Mouse (Mus musculus) liver, embryonic 11.5 days (tissue): ENCODE measurements around the gene Chpf2. TPM values are rescaled to one million over a fixed set of nuclear protein-coding genes. Genes with fewer than 3 reads are reported as not detected.
A peak's percentile ranks its signal among the peaks of the same experiment; 100 is the strongest.

ENCODE experiments used
- ATAC-seq: fragments of 200-750 bp; cut with Nextera tagmentation; replicated peaks from 2 replicates; pipeline ENCODE4 v1.8.0; 2017; ENCODE audit warnings: moderate number of reproducible peaks, mild to moderate bottlenecking, moderate TSS enrichment, moderate library complexity; ENCODE audit not compliant: low FRiP score
- DNase-seq: peaks from one replicate; pipeline ENCODE4 v3.0.0-alpha.2; 2017; ENCODE audit warnings: low spot score
- H3K27ac ChIP-seq: fragments of 300-500 bp; sonication (generic); 2 replicates; pipeline ENCODE4 v1.5.1; 2014; ENCODE audit warnings: mild to moderate bottlenecking, low read depth, low read length, control low read depth
- H3K27me3 ChIP-seq: fragments of 300-500 bp; sonication (generic); replicated peaks from 2 replicates; pipeline ENCODE4 v1.6.1; 2014; ENCODE audit warnings: low read length, mixed read lengths; ENCODE audit not compliant: control insufficient read depth, insufficient read depth
- H3K36me3 ChIP-seq: fragments of 300-500 bp; sonication (generic); 2 replicates; pipeline ENCODE4 v1.6.1; 2014; ENCODE audit warnings: mild to moderate bottlenecking, low read length, moderate library complexity, mixed read lengths; ENCODE audit not compliant: control insufficient read depth, insufficient read depth
- H3K4me1 ChIP-seq: fragments of 300-500 bp; sonication (generic); replicated peaks from 2 replicates; pipeline ENCODE4 v1.6.1; 2014; ENCODE audit warnings: low read length, mixed read lengths; ENCODE audit not compliant: control insufficient read depth, insufficient read depth
- H3K4me2 ChIP-seq: fragments of 300-500 bp; sonication (generic); 2 replicates; pipeline ENCODE4 v1.6.1; 2014; ENCODE audit warnings: mild to moderate bottlenecking, control low read depth, moderate library complexity
- H3K4me3 ChIP-seq: fragments of 300-500 bp; sonication (generic); 2 replicates; pipeline ENCODE4 v1.5.1; 2014; ENCODE audit warnings: low read depth, low read length, control low read depth
- H3K9ac ChIP-seq: fragments of 300-500 bp; sonication (generic); 2 replicates; pipeline ENCODE4 v1.6.1; 2014; ENCODE audit warnings: low read depth, low read length, control low read depth
- H3K9me3 ChIP-seq: fragments of 300-500 bp; sonication (generic); 2 replicates; pipeline ENCODE4 v1.6.1; 2016; ENCODE audit warnings: low read length, inconsistent platforms, mixed read lengths; ENCODE audit not compliant: control insufficient read depth
- WGBS: fragments of 180-500 bp; shearing (Covaris S2); extraction: QIAGEN DNeasy Blood & Tissue Kit; methylation state at CpG from one replicate; pipeline ENCODE4 v1.1.7; 2014; 5-methylcytosine and 5-hydroxymethylcytosine counted together
- microRNA counts: library from miRNA; unstranded; fragments of <30 nt; microRNA quantifications from one replicate; lab custom pipeline; 2015
- microRNA-seq: library from miRNA; unstranded; fragments of <30 nt; microRNA quantifications from one replicate; pipeline ENCODE4, GENCODE M21; 2017; ENCODE audit warnings: borderline number of aligned reads
- polyA plus RNA-seq: library from polyadenylated mRNA; unstranded; fragments of >200 nt; fragmentation: Nextera tagmentation; extraction: Ambion mirVana; gene quantifications from 2 replicates; pipeline ENCODE4 v1.2.1, GENCODE M21; 2014

Chpf2 gene
- polyA plus RNA-seq, 1 experiment from 2014 or later: 14.6 TPM

DNA sequence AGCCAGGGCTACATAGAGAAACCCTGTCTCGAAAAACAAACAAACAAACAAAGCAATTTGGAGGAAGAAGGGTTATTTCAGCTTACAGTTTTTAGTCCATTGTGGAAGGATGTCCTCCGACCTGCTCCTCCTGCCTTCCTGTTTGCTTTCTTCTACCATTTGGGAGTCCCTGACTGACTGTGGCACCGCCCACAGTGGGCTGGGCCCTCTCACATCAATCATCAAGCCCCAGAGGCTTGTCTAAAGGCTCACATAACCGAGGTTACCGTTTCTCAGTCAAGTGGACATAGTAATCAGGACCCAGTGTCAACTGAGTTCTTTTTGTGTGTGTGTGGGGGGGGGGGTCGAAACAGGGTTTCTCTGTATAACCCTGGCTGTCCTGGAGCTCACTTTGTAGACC, 51.6 kb downstream of the Chpf2 start:
- no peak for ATAC-seq
- WGBS: 43% methylated on average over 6 of the region's 6 CpGs

GRCm38 (mm10) chr5:24639081-24639480, 52.5 kb downstream of the Chpf2 start:
- H3K9ac ChIP-seq: no peak overlapping the region
- H3K9me3 ChIP-seq: no peaks in the 10 kb centered on the region
- no peak overlapping the region for H3K4me2 ChIP-seq
- H3K4me1 ChIP-seq: no peaks in the 10 kb centered on the region
- ATAC-seq: no peak
- H3K36me3 ChIP-seq: no peaks in the 10 kb centered on the region
- 72% methylated on average over 6 of the region's 6 CpGs for WGBS
- DNase-seq: no peak
- H3K27ac ChIP-seq: no peak overlapping the region
- H3K4me3 ChIP-seq: no peak overlapping the region
- no peaks in the 10 kb centered on the region for H3K27me3 ChIP-seq

More for the DNA sequence above, 51.6 kb downstream of the Chpf2 start:
- H3K4me1 ChIP-seq: no peaks in the 10 kb centered on the region
- DNase-seq: no peak
- H3K9me3 ChIP-seq: no peaks in the 10 kb centered on the region
- no peak overlapping the region for H3K9ac ChIP-seq
- H3K4me2 ChIP-seq: no peak overlapping the region
- H3K36me3 ChIP-seq: no peaks in the 10 kb centered on the region
- H3K4me3 ChIP-seq: no peak overlapping the region
- no peaks in the 10 kb centered on the region for H3K27me3 ChIP-seq
- H3K27ac ChIP-seq: no peak overlapping the region

MicroRNAs within 50 kb of the gene (microRNA counts, 519-probe panel; counts per million panel counts)
- microRNA mmu-miR-671-3p (lab: Ali Mortazavi, UCI): not detected
- microRNA mmu-miR-671-5p (lab: Ali Mortazavi, UCI): not detected

Small RNA genes lying within 50 kb of the gene (microRNA-seq; reads per million reads assigned to microRNA genes)
- 1,296 reads per million, percentile 76 among the genes with 10 or more reads in this experiment for gene Mir671

Other genes with a start within 250 kb of the Chpf2 start
- gene Kcnh2, start 235.1 kb upstream of the Chpf2 start, polyA plus RNA-seq: 2.5 and 3.8 TPM in 2 replicates
- 6.4 and 7.2 TPM in 2 replicates for gene Nos3, start 221.9 kb upstream of the Chpf2 start, polyA plus RNA-seq
- gene Atg9b, start 194.6 kb upstream of the Chpf2 start, polyA plus RNA-seq: 0.75 and 1.0 TPM in 2 replicates
- 54.6 and 55.2 TPM in 2 replicates for gene Abcb8, start 193.1 kb upstream of the Chpf2 start, polyA plus RNA-seq
- 0.19 TPM in 1 of 2 replicates, not detected in the other for gene Asic3, start 173.3 kb upstream of the Chpf2 start, polyA plus RNA-seq
- 25.2 and 25.9 TPM in 2 replicates for gene Cdk5, start 163.2 kb upstream of the Chpf2 start, polyA plus RNA-seq
- 20.5 and 22.4 TPM in 2 replicates for gene Slc4a2, start 162.9 kb upstream of the Chpf2 start, polyA plus RNA-seq
- gene Fastk, start 141.5 kb upstream of the Chpf2 start, polyA plus RNA-seq: 95.1 and 101 TPM in 2 replicates
- 12.3 and 12.4 TPM in 2 replicates for gene Tmub1, start 138.9 kb upstream of the Chpf2 start, polyA plus RNA-seq
- gene Agap3, start 134.6 kb upstream of the Chpf2 start, polyA plus RNA-seq: 29.4 and 30.6 TPM in 2 replicates
- gene Gbx1, start 59.5 kb upstream of the Chpf2 start, polyA plus RNA-seq: 0.04 TPM in 1 of 2 replicates, not detected in the other
- 0.23 and 0.30 TPM in 2 replicates for gene Asb10, start 45.8 kb upstream of the Chpf2 start, polyA plus RNA-seq
- 0.18 TPM in 1 of 2 replicates, not detected in the other for gene 4931409K22Rik, start 29.9 kb upstream of the Chpf2 start, polyA plus RNA-seq
- gene Abcf2, start 9.3 kb upstream of the Chpf2 start, polyA plus RNA-seq: 122 and 144 TPM in 2 replicates
- 13.6 and 15.2 TPM in 2 replicates for gene Smarcd3, start 37.7 kb downstream of the Chpf2 start, polyA plus RNA-seq
- 26.6 and 29.1 TPM in 2 replicates for gene Nub1, start 98.8 kb downstream of the Chpf2 start, polyA plus RNA-seq
- 9.8 and 11.2 TPM in 2 replicates for gene Wdr86, start 144.0 kb downstream of the Chpf2 start, polyA plus RNA-seq
- not detected in 2 replicates for gene Crygn, start 171.3 kb downstream of the Chpf2 start, polyA plus RNA-seq